Mouse (Mus musculus): ENCODE measurements around the gene Ccn1.
A peak's percentile ranks its signal among the peaks of the same experiment; 100 is the strongest.

Gene Ccn1

GRCm38 (mm10) chr3:145619621-145620365, 30.0 kb downstream of the Ccn1 start:
- DNase-seq (ENCODE audit: low read depth): no peak

- no peak for DNase-seq (ENCODE audit: low read depth)
Measured at GRCm38 (mm10) chr3:145618299-145618698, 31.5 kb downstream of the Ccn1 start.

GRCm38 (mm10) chr3:145614362-145615115, 35.2 kb downstream of the Ccn1 start:
- DNase-seq (ENCODE audit: low read depth): no peak

- no peak for DNase-seq (ENCODE audit: low read depth)
Measured at GRCm38 (mm10) chr3:145613234-145613633, 36.5 kb downstream of the Ccn1 start.

- peak; percentile 58 for DNase-seq (ENCODE audit: low read depth)
Measured at GRCm38 (mm10) chr3:145612662-145613061, 37.1 kb downstream of the Ccn1 start.

- no peak for DNase-seq (ENCODE audit: low read depth)
Measured at GRCm38 (mm10) chr3:145608320-145608719, 41.5 kb downstream of the Ccn1 start.

- DNase-seq (ENCODE audit: low read depth): no peak
Measured at GRCm38 (mm10) chr3:145605437-145606123, 44.2 kb downstream of the Ccn1 start.

DNA sequence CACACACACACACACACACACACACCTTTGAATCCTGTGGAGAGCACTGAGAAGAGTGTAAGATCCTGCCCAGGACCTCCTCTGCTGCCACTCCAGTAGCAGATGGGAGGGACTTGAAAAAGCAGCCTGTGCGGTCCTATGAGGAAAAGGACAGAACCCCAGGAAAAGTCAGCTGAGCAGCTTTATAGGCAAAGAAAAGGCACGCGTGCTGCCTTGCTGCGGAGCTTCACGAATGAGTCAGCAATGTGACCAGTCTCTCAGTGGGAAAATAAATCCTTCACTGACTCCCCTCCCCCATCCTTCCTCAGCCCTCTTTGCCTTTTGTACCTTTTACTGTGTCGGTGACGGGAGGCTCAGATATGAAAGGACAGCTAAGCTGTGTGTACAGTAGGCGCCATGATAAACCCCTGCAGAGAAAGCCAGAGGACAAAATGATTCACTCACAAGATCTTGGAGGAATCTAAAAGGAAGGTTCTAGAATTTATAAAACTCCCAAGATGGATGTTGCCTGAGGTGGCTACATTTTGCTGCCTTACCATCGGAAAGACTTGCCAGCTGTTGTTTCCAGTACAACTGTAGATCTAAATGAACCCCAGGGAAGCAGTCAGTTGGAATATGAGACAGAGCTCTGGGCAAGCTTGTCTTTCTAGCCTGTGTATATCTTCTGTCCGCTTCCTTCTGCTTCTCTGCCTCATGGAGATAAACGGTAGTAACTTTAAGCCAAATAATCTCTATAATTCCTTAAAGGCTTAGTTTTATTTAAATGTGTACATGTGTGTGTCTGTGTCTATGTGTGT, 47.2 kb downstream of the Ccn1 start:
- peak; percentile 20 for DNase-seq (ENCODE audit: low read depth)

- no peak for DNase-seq (ENCODE audit: low read depth)
Measured at GRCm38 (mm10) chr3:145601345-145601744, 48.4 kb downstream of the Ccn1 start.

DNA sequence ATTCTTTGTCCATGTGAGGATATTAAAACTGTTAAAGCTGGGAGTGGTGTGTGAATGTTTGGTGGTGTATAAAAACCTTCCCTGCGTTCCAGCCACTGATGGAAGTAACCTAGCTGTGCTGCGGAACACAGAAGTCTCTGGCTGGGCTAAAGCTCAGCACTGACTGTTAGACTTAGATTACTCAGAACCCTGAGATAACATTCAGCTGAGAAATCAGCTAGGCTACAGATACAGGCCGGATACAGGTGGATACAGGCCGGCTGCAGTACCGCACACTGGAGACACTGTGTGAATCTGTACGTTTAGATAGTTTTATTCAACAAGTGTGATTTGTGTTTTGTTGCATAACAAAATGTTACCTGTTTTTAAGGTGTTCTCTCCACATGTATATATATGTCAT, 49.0 kb downstream of the Ccn1 start:
- no peak for DNase-seq (ENCODE audit: low read depth)

GRCm38 (mm10) chr3:145599059-145599458, 50.7 kb downstream of the Ccn1 start:
- DNase-seq (ENCODE audit: low read depth): no peak
